Mouse (Mus musculus) liver, adult 2 months (tissue): ENCODE measurements around the gene Itpripl2. TPM values are rescaled to one million over a fixed set of nuclear protein-coding genes. Genes with fewer than 3 reads are reported as not detected.

ENCODE experiments used
- DNase-seq: peaks from one replicate; pipeline ENCODE4 v3.0.0-alpha.2; 2011; ENCODE audit warnings: low read depth, low spot score; ENCODE audit errors: extremely low read depth
- H3K27ac ChIP-seq: fragments of 200-500 bp; replicated peaks from 2 replicates; pipeline ENCODE4 v1.5.1; 2012; ENCODE audit warnings: low read depth, mild to moderate bottlenecking, control low read depth, inconsistent platforms, low read length; ENCODE audit not compliant: insufficient read depth
- H3K27me3 ChIP-seq: fragments of 200-500 bp; 2 replicates; pipeline ENCODE4 v1.6.1; 2012; ENCODE audit warnings: mild to moderate bottlenecking, moderate library complexity, low read length, inconsistent platforms; ENCODE audit not compliant: control insufficient read depth, insufficient read depth
- H3K36me3 ChIP-seq: fragments of 200-500 bp; 2 replicates; pipeline ENCODE4 v1.6.1; 2012; ENCODE audit warnings: low read length, inconsistent platforms; ENCODE audit not compliant: control insufficient read depth, insufficient read depth
- H3K4me1 ChIP-seq: fragments of 200-500 bp; 2 replicates; pipeline ENCODE4 v1.6.1; 2011; ENCODE audit warnings: low read length; ENCODE audit not compliant: control insufficient read depth, insufficient read depth
- H3K4me3 ChIP-seq: fragments of 200-500 bp; 2 replicates; pipeline ENCODE4 v1.5.1; 2011; ENCODE audit warnings: low read depth, mild to moderate bottlenecking, control low read depth, low read length, moderate library complexity; ENCODE audit not compliant: insufficient read depth
- H3K79me2 ChIP-seq: fragments of 200-500 bp; 2 replicates; pipeline ENCODE4 v1.6.1; 2012; ENCODE audit warnings: inconsistent platforms, mild to moderate bottlenecking, low read length, moderate library complexity; ENCODE audit not compliant: control insufficient read depth, insufficient read depth
- H3K9ac ChIP-seq: fragments of 200-500 bp; 2 replicates; pipeline ENCODE4 v1.6.1; 2012; ENCODE audit warnings: low read depth, mild to moderate bottlenecking, control low read depth, inconsistent platforms, low read length
- CTCF ChIP-seq: fragments of 200-500 bp; IDR thresholded peaks from 2 replicates; pipeline ENCODE4 v1.5.1; 2011; ENCODE audit warnings: low read depth, low read length, control low read depth
- POLR2A ChIP-seq: fragments of 200-500 bp; IDR thresholded peaks from 2 replicates; pipeline ENCODE4 v1.6.1; 2011; ENCODE audit warnings: low read length, control low read depth; ENCODE audit not compliant: insufficient read depth; ENCODE audit errors: extremely low read depth
- WGBS: fragments of 180-500 bp; shearing (Covaris S2); methylation state at CpG from one replicate; pipeline ENCODE4 v1.1.7; 2018; 5-methylcytosine and 5-hydroxymethylcytosine counted together
- polyA plus RNA-seq: library from polyadenylated mRNA; depleted of rRNA; stranded (reverse); fragments of >200 nt; gene quantifications from 2 replicates; pipeline ENCODE4 v1.2.3, GENCODE M21; 2012
- total RNA-seq: library from RNA; depleted of rRNA; stranded (reverse); fragments of >200 nt; gene quantifications from 2 replicates; pipeline ENCODE4 v1.2.3, GENCODE M21; 2014

The Itpripl2 gene
- total and polyA plus RNA-seq, 2 experiments = 1.6 to 3.5 TPM

DNA sequence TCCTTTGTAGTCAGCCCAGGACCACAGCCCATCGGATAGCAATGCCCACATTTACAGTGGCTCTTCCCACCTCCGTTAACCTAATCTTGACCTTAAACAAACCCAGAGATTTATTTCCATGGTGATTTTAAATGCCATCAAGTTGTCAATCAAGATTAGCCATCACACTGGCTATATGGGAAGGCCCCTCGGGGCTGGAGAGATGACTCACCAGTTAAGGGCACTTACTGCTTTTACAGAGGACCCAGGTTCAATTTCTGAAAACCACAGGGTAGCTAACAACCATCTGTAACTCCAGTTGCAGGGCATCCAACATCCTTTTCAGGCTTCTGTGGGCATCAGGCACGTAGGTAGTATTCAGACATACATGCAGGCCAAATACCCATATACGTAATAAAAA lies 15.3 kb downstream of the Itpripl2 start:
- no peak overlapping the region for H3K27ac ChIP-seq
- TF ChIP-seq POLR2A (no peak), CTCF (no peak)
- no peaks in the 10 kb centered on the region for H3K36me3 ChIP-seq
- no peak overlapping the region for H3K9ac ChIP-seq
- no peaks in the 10 kb centered on the region for H3K27me3 ChIP-seq
- WGBS = 87% methylated on average over 5 of the region's 5 CpGs
- no peaks in the 10 kb centered on the region for H3K79me2 ChIP-seq
- no peak overlapping the region for H3K4me3 ChIP-seq
- no peak for DNase-seq
- 0 out of 2 replicates have a peak, but pooled peaks cover 1% of the 10 kb centered on the region for H3K4me1 ChIP-seq

DNA sequence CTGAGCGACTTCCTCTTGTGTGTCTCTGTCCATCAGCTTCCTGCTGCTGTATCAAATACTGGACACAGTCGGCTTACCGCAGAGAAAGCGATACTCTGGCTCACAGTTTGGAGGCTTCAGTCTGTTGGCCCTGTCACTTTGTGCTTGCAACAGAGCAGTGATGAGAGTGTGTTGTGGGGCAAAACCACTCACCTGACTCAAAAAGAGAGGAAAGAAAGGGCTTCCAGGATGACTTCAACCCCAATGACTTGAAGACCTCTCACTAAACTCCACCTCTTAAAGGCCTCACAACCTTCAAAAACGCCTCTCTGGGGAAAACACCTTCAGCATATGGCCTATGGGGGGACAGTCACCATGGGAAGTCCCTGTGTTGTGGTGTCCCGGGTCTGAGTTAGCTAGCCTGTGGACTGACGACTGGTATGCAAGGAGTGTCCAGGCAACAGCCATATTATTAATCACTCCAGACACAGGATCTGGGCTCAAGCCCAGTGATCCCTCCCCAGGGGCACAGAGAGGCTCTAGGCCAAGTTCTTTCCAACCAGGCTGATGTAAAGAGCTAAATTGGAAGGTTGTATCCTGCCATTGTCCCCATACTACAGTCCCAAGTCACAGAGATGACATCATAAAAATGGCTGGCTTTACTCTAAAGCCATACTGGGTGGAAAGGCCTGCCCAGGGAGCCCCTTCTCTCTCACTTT lies 16.6 kb downstream of the Itpripl2 start:
- H3K79me2 ChIP-seq = no peaks in the 10 kb centered on the region
- H3K27me3 ChIP-seq = no peaks in the 10 kb centered on the region
- 93% methylated on average over 7 of the region's 7 CpGs for WGBS
- H3K36me3 ChIP-seq = no peaks in the 10 kb centered on the region
- no peak for DNase-seq
- H3K27ac ChIP-seq = no peak overlapping the region
- H3K9ac ChIP-seq = no peak overlapping the region
- TF ChIP-seq POLR2A = no peak
- no peak for TF ChIP-seq CTCF
- no peak overlapping the region for H3K4me3 ChIP-seq
- H3K4me1 ChIP-seq = no peaks in the 10 kb centered on the region; the same call in 1 of the 2 replicates

DNA sequence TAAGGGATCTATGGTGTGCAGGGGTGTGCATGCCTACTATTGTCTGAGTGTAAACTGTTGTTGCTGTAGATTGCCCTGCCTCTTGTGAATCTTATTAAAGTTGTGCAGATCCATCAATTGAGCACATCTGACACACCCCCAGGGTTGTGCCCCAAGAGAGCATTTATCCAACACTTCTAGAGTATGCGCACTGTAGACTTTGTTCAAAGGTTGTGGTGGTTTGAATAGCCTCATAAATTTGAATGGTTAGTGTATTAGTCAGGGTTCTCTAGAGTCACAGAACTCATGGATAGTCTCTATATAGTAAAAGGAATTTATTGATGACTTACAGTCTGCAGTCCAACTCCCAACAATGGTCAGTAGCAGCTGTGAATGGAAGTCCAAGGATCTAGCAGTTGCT lies 18.9 kb downstream of the Itpripl2 start:
- no peaks in the 10 kb centered on the region for H3K27me3 ChIP-seq
- H3K9ac ChIP-seq = no peak overlapping the region
- DNase-seq = no peak
- no peak overlapping the region for H3K27ac ChIP-seq
- TF ChIP-seq CTCF = no peak
- TF ChIP-seq POLR2A = no peak
- 98% methylated on average over 1 of the region's 1 CpGs for WGBS
- no peaks in the 10 kb centered on the region for H3K79me2 ChIP-seq
- H3K4me1 ChIP-seq = no peaks in the 10 kb centered on the region; the same call in 1 of the 2 replicates
- H3K4me3 ChIP-seq = no peak overlapping the region
- no peaks in the 10 kb centered on the region for H3K36me3 ChIP-seq

DNA sequence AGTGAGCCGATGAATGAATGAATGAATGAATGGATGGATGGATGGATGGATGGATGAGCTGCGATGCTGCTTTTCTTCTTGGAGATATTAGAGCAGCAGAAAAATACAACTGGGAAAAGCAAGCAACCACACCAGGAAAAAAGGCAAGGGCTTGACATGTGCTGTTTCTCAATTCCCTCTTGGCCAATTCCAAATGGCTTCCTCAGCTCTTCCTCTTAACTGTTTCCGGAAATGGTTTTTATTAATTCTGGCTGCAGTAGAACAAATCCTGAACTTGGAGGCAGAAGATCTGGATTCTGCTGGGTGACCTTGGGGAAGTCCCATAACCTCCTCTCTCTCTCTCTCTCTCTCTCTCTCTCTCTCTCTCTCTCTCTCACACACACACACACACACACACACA lies 23.7 kb downstream of the Itpripl2 start:
- WGBS = 90% methylated on average over 3 of the region's 3 CpGs
- H3K36me3 ChIP-seq = no peaks in the 10 kb centered on the region

DNA sequence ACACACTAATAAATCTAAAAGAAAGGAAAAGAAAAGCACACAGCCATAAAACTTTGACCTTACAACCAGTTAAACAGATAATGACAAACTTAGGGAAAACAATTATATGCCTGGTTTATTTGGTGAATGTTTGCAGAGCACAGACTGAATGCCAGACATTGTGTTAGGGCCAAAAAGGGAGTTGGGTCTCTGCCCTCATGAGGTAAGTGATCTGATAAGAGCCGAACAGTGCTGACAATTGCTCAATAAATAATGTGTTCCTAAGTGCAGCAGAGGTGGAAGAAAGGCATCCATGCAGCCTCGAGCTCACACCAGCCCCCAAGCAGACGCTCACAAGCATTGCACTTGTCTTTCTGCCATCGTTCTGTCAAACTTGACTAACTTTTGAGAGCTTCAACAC lies 27.3 kb downstream of the Itpripl2 start:
- no peak overlapping the region for H3K4me3 ChIP-seq
- WGBS = 14% methylated on average over 4 of the region's 4 CpGs
- peaks cover 5% of the 10 kb centered on the region; the same call in 1 of the 2 replicates for H3K27me3 ChIP-seq
- no peak overlapping the region for H3K9ac ChIP-seq
- H3K27ac ChIP-seq = no peak overlapping the region
- DNase-seq = peak; percentile 93
- H3K4me1 ChIP-seq = peaks cover 2% of the 10 kb centered on the region; the same call in 1 of the 2 replicates
- TF ChIP-seq CTCF (no peak), POLR2A (no peak)
- no peaks in the 10 kb centered on the region for H3K79me2 ChIP-seq
- H3K36me3 ChIP-seq = no peaks in the 10 kb centered on the region

More for the DNA sequence above, 23.7 kb downstream of the Itpripl2 start:
- H3K4me1 ChIP-seq = peaks cover 2% of the 10 kb centered on the region; the same call in 1 of the 2 replicates
- no peak overlapping the region for H3K27ac ChIP-seq
- no peak overlapping the region for H3K4me3 ChIP-seq
- H3K9ac ChIP-seq = no peak overlapping the region
- H3K27me3 ChIP-seq = no peaks in the 10 kb centered on the region
- TF ChIP-seq POLR2A = no peak
- TF ChIP-seq CTCF = no peak
- H3K79me2 ChIP-seq = no peaks in the 10 kb centered on the region
- DNase-seq = no peak
